Mouse (Mus musculus): ENCODE results near the gene 4930467E23Rik.
"Not testable (repeated sequence)": the region's sequence is repeated elsewhere in the genome, so short reads cannot be mapped to it uniquely, and the experiment has no call there.

DNA sequence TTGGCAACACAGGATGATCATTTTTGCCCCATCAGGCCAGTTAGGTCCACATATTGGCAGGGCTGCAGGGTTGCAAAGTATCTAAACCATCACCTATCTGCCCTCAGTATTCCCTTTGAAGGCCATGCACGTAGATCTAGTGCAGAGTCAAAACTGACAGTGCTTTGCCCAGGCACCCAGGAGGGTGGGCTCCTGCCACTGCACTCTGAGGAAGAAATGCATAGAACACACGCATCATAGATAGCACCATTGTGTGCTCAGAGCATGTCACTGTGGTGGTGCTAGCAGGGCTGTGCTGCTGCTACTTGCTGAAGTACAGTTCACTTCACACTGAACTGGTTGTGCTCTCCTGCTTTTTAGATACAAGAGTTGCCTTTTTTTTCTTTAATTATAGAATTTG is at the start of gene 4930467E23Rik:
- not testable (repeated sequence) for TF ChIP-seq PAX5 (IDR thresholded peaks at IDR 0.05; ENCODE audit: low read length); SMC3 (IDR thresholded peaks at IDR 0.05; ENCODE audit: low read depth, low read length); EP300 (IDR thresholded peaks at IDR 0.05; ENCODE audit: low read length); JUND (conservative IDR thresholded peaks at IDR 0.05; ENCODE audit: low read depth, low read length); MAFK (IDR thresholded peaks at IDR 0.05; ENCODE audit: insufficient replicate concordance, low read length); IRF4 (IDR thresholded peaks at IDR 0.05; ENCODE audit: low read depth, low read length); CTCF (conservative IDR thresholded peaks at IDR 0.05 in 1 of 2, IDR thresholded peaks at IDR 0.05 in 1 of 2; ENCODE audit: low read depth in 2 of 2, low read length in 2 of 2); USF1 (IDR thresholded peaks at IDR 0.05; ENCODE audit: low read depth, low read length); UBTF (IDR thresholded peaks at IDR 0.05; ENCODE audit: low read depth, low read length); KAT2A (IDR thresholded peaks at IDR 0.05; ENCODE audit: insufficient replicate concordance, low read length); POLR2A (IDR thresholded peaks at IDR 0.05; ENCODE audit: low read depth, low read length); ZC3H11A (IDR thresholded peaks at IDR 0.05; ENCODE audit: low read depth, low read length)
